Mouse (Mus musculus): Measurements from ENCODE around the gene Spry1.

Spry1 gene

DNA sequence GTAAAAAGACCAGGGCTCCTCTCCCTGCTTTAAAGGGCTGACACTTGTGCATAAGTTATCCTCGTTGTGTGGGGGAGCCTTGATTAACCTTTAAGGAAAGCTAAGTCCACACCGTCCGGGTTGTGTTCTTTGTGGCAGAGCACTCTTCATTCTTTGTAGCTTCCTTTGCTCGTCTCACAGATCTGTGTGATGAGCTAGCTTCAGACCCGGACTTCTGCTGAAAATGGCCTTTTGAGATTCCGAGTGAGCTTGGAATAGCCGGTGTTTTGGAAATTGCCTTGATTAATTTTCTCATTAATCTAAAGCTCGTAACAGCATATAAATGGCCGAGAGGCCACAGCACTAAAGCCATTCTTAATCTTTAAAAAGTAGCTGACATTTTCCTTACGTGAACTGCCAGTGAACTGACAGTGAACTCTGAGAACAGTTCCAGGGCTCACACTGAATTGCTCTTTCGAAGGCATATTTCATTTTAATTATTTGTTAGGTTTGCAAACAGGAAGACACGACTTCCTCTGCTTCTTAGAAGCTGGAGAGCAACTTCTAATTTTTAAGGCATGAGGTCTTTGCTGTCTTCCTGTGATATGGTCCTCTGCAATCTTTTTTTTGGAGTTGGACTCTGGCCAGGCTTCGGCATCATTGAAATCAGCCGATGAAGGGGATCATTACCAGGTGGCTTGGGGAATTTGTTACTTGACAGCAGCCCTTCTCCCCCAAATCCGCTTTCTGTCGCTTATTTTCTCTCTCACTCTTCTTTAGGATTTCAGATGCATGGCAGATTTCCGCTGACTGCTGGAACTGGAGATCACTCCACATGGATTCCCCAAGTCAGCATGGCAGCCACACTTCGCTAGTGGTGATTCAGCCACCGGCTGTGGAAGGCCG, 2.3 kb downstream of the Spry1 start:
- DNase-seq (ENCODE audit: low spot score), result no peak

DNA sequence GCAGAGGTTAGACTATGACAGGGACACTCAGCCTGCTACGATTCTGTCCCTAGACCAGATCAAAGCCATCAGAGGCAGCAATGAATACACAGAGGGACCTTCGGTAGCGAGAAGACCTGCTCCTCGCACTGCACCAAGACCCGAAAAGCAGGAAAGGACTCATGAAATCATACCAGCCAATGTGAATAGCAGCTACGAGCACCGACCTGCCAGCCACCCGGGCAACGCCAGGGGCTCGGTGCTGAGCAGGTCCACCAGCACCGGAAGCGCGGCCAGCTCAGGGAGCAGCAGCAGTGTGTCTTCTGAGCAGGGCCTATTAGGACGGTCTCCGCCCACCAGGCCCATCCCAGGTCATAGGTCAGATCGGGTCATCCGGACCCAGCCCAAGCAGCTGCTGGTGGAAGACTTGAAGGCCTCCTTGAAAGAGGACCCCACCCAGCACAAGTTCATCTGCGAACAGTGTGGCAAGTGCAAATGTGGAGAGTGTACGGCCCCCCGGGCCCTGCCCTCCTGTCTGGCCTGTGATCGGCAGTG, 3.0 kb downstream of the Spry1 start:
- no peak for DNase-seq (ENCODE audit: low spot score)

DNA sequence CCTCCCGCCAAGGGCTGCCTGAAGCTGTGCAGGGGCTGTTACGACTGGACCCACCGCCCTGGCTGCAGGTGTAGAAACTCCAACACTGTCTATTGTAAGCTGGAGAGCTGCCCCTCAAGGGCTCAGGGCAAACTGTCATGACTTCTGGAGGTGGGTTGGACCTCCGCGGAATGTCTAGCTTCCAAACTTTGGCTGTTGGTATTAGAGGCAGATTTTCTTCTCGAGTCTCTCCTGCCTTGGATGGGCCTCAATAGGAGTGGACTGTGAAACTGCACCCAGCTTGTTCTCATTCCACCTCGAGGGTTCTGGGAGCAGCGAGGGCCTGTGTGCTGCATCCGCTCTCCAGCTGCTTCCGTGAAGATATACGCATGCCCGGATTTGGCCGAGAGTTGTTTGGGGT, 3.7 kb downstream of the Spry1 start:
- DNase-seq (ENCODE audit: low spot score), result no peak

DNA sequence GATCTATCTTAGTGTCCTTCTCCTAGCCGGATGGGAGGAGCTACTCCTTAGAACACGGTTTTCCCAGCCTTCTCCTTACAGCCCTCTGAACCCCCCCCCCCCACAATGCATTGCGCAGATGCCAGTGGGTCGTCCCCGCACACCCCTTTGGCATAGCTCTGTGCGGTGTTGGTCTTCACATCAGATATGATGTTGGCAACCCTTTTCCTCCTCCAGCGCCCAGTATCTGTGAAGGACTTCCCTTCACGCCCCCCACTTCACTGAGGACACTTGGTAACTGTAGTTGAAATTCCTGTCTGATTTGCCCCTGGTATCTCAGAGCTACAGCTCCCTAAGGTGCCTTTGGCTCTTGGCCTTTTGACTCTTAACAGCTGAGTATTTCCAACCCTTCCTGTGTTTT, 4.2 kb downstream of the Spry1 start:
- peak; percentile 63 for DNase-seq (ENCODE audit: low spot score)

DNA sequence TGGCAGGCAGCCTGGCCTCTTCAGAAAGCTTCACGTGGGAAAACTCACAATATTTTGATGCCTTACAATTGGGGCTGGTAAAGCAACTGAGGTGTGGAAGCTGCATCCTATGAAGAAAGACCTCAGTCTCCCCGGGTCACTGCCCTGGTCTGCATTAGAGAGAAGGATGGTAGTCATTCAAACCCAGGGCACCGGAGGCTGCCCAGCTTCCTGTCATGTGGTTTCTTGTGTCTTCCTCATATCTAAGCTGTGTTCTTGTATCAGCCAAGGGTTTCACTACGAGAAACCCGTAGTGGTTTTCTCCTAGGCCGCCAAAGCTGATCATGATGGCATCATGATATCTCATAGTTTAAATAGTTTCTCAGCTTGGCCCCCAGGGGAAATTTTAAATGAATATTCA, 5.3 kb downstream of the Spry1 start:
- no peak for DNase-seq (ENCODE audit: low spot score)

DNA sequence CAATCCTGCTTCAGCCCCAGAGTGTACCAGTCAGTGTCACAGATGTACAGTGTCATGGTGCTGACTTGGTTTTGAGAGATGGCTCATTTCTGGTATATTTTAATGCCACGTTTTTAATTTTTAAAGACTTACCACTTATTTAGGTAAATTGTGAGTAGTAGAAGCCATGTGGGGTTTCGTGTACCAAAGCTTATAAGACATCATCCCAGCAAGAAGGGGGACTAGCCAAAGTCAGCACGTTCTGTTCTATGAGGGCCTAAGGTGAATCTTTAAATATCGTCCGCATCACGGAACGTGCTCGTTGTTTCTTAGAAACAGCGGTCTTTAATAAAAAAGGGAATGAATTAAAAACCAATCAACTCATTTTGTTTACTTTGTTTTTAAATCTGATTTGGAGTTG, 6.5 kb downstream of the Spry1 start:
- no peak for DNase-seq (ENCODE audit: low spot score)

DNA sequence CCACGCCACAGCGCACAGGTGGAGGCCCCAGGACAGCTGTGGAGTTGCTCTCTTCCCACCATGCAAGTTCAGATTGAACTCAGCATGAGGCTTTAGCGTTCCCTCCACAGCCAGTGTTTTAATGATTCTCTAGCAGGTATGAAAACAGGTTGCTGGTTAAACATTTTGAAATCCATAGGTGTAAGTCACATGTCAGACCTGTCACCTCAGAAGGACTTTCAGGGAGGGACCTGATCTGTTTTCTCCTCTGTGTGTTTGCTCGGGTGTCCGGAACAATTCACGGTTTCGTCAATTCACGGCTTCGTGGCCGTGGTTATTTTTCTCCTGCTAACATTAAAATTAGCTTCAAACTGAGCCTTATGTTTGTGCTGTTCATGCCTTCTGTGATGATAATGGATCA, 7.5 kb downstream of the Spry1 start:
- no peak for DNase-seq (ENCODE audit: low spot score)

DNA sequence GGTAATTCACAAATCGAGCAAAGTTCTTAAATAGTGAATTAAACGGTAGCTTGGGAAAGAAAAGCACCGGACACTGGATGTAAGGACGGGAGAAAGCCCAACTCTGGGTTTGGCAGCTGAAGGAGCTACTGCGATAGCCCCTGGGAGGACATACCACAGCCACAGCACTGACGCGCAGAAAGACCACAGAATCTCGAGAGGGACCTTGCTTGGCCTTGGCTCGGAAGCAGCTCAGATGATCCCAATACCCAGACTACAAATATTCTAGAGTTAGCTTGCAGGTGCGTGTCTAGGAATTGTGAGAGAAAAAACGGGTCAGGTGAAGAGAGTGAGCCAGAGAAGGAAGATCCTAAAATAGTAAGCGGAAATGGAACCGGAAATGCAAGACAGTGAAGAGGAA, 8.5 kb downstream of the Spry1 start:
- DNase-seq (ENCODE audit: low spot score), result no peak

DNA sequence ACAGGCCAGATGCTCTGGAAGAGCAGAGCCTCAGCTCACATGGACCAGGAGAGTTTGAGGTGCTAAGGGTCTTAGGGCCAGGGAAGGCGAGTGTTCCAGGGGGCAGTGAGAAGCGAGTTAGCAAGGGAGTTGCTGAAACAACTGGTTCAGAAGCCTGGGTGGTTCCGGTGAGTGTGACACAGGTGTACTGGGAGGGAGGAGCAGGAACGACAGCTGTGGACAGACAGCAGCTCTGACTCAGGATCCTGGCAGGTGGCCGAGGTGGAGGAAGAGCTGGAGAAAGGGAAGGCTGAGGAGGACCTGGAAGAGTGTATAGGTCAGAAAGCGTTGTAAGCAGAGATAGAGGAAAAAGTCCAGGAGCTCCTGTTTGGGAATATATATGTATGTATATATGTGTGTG, 9.5 kb downstream of the Spry1 start:
- no peak for DNase-seq (ENCODE audit: low spot score)

DNA sequence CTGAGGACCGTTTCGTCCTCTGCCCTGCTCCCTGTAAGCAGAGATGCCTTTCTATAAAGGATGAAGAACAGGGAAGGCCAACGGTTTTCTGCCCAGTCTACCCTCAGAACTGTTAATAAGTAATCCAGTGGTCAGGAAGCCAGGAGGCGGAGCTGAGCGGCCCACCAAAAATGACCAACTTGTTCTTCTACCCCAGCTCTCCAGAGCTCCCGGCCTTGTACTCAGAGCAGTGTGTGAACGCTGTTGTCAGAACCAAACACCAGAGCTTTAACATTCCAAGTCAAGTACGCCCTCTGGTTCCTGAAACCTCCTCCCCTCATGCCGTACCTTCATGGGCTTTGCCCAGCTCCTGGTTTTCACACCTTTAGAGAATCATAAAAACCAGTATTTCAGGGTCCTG, 12.8 kb downstream of the Spry1 start:
- peak; percentile 54 for DNase-seq (ENCODE audit: low spot score)

DNA sequence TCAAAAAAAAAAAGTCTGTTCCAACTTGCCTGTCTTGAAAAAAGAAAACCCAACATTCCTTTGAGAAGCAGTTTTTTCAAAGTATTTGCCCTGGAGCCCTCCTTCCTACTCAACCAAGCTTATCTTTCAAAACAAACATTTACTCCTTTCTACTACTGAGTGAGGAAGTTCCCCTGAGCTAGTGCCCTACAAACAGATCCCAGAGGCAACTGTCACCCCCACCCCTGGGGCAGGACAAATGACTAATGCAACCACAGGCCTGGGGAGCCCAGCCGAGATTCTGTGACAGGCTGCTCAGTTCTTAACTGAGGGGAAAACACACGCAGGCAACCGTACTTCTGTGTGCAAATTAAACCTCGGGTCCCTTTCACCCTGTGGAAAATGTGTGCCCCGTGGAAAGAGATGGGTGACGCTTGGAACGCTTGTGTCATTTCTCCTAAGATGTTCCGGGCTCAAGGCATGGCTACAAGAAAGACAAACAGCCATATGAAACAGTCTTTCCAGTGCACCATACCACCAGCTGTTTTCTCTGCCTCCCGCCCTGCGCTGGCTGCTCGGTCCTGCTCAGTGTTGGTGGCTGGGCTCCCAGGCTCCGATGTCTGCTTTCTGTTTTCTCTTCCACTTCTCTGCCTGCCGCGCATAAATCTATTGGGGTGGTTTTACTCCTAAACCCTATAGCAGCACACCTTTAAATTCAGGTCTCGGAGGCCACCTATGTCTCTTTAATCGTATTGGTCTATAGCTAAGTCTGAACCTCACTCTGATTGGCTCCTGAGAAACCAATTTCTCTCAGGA, 14.4 kb downstream of the Spry1 start:
- peak; percentile 64 for DNase-seq (ENCODE audit: low spot score)

DNA sequence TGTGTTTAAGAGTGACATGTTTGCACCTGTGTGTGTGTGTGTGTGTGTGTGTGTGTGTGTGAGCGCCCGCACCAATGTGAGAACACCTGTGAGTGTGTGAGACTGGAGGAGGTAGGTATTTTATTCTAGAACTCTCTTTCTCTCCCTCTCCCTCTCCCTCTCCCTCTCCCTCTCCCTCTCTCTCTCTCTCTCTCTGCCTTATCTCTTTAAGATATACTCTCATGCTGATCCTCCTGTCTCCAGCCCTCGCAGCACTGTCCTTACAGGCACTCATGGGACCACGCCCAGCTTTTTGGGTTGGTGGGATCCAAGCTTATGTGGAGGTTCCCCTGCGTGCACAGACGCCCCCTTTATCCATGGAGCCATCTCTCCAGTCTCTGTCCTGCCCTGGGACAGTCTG, 15.0 kb downstream of the Spry1 start:
- DNase-seq (ENCODE audit: low spot score), result no peak

DNA sequence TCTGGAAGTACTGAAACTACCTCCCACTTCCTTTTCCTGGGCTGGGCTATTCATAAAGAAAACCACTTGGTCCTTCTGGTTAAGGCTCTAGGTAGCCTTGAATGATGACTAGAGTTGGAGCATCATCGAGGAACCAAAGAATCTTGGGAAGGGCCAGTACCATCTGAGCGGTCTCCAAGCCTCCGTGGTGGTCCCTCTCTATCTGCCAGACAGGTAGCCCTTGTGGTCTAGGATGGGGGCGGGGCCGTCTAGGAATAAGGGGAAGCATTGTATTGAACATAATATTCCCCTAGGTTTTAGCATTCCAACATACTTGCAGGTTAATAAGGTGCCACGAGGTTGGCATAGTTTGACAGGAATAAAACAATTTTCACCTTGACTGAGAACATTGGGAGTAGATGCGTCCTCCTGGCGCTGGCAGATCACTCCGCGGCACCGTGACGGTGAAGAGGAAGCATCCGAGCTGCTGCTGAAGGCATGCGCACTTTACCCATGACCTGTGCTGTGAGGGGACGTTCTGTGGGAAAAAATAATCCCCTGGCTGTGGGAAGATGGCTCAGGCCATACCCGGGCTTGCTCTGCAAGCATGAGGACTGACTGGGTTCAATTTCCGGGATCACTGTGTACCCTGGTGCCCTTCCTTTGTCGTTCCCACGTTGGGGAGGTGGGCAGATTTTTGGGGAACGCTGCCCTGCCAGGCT, 16.3 kb downstream of the Spry1 start:
- no peak for DNase-seq (ENCODE audit: low spot score)

DNA sequence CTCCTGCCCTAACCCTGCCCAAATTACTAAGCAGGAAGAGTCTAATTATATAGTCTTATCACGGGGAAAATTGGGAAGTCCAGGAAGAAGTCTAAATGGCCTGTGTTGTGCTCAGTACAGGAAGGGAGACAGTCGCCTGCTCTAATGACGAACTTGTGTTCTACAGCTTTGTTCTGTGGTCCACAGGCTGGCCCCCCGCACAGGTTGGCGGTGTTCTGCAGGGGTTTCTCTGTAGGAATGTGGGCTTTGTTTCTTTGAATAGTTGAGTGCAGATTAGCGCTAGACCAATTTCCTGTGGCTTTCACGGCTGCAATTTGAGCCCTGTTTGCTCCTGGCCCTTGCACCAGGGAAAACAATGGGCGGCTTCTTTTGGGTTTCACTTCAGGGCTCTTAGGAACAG, 17.3 kb downstream of the Spry1 start:
- no peak for DNase-seq (ENCODE audit: low spot score)

DNA sequence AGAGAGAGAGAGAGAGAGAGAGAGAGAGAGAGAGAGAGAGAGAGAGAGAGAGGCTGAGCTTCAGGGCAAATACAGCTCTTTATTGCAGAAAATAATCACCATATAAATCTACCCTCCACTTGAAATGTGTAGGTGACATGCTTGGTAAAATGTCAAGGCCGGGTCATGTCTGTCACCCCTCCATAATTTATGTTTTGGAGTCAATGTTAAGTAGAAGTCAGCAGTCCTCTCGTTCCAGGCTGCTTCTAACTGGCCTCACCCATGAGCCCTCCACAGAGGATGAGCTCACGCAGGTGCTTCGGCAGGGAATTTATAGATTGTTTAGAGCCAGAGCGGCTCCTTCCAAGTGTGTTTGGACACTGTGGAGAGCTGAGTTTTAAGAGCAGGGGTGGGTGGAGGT, 18.4 kb downstream of the Spry1 start:
- no peak for DNase-seq (ENCODE audit: low spot score)

DNA sequence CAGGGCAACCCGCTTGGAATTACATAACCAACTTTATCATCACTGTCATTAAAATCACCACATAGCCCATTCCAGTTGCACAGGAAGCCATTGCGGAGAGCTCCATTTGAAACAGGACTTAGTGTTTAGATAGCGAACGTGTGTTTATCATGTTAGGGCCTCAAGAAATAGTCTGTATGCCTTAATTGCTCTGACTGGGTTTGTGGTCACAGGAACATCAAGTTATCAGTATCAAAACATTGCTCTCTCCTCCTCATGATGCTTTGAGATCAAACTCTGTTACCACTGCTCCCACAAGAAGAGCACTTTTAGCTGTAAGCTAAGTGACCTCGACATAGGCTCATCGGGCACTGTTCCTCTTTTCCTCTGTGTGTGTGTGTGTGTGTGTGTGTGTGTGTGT, 19.9 kb downstream of the Spry1 start:
- no peak for DNase-seq (ENCODE audit: low spot score)

DNA sequence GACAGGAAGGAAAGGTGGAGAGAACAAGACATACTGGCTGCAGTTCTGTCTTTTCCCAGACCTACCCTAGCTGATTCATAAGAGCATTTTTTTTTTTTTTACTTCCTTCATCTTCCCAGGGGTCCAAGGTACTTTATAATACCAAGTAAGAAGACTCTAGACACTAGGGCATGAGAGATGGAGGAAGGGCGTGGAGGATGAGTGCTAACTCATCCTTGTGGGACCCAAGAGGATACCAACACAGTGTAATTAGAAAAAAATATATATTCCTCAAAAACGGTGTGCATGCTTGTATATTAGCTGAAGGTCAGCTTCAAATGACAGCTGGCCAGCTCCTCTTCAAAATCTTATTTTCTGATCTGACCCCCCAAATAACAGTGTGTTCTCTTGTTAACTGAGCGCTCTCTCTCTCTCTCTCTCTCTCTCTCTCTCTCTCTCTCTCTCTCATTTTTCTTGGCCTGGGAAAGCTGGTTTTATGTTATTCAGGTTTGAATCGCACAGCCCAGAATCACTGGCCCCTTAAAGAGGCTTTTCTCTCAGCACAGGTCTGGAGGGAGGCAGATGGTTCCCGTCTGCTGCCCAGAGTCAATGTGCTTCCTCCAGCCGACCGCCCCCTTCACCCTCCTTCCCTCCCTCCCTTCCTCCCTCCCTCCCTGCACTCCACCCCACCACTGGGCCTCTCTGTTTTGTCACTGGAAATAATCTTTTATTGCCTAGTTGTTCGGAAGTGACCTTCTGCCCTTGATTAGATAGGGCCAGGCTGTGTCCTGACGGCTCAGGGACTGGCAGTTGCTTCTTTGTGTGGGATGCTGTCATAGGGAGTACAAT, 26.8 kb downstream of the Spry1 start:
- DNase-seq (ENCODE audit: low spot score), result no peak

DNA sequence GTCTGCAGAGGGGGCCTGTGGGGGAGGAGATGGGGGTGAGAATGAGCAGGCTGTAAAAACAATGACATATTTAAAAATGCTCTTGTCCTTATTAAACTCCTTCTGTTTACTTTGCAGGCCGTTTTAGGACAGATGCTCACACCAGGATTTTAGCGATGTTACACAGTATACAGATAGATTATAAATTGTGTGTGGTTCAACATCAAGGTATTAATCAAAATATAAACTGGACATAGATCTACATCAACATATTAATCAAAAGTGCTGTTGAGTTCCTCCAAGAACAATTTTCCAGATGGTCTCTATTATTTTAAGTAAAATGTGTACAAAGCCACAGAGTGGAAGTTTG, 27.3 kb downstream of the Spry1 start:
- no peak for DNase-seq (ENCODE audit: low spot score)

DNA sequence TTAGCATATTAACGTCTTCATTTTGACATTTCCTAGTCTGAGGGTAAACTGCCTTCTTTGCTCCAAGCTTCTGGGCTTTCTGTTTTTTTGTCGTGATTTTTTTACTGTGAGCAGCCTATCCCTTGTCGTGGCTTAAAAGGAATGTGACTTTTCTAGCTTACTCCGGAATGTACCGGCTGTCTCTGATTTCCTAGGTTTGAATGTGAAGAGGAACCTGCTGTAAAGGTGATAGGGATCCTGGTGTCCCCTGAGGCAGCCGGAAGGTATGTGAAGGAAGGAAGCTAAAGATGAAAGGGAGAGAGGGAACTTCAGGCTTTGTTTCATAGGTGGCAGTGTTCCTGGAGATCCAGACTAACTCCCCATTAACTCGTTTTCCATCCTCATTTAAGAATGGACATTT, 28.0 kb downstream of the Spry1 start:
- DNase-seq (ENCODE audit: low spot score), result no peak

DNA sequence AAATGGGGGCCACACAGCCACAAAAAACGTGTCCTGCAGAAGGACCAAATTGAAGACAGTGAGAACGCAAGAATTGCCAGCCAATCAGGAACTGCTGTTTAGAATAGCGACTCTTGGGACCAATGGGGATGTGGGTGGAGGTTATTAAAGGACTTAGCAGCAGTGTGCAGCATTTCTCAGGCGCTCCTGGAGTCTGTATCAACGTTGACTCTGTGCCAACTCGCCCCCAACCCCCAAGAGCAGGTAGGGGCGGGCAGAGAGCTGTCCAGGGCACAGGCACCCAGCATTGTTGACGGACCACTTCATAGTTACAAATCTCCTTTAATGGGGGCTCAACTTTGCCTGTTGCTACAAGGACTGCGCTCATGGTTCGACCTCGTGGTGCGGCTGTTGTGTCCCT, 28.9 kb downstream of the Spry1 start:
- DNase-seq (ENCODE audit: low spot score), result no peak

DNA sequence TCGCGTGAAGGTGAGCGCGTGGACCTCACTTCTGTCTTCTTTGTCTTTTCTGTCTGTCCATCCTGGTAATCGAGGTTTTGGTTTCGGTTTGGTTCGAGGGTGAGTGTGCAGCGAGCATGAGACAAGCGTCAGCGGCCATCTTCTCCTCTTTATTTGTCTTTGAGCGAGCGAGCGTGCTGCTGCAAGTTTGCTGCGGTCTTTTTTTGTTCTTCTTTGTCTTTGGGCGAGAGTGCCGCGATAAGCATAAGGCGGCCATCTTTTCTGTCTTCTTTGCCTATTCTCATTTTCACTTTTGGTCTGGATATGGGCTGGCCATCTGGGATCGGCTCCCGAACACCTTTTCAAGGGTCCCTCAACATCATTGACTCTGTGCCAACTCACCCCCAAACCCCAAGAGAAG, 29.4 kb downstream of the Spry1 start:
- DNase-seq (ENCODE audit: low spot score), result no peak

All from lung, postnatal 25 days (tissue).